Mouse (Mus musculus) liver, postnatal 0 days (tissue): ENCODE measurements around the gene Icmt. TPM values are rescaled to one million over a fixed set of nuclear protein-coding genes. Genes with fewer than 3 reads are reported as not detected.

Source experiments
- ATAC-seq: fragments of 200-750 bp; cut with Nextera tagmentation; 2 replicates; pipeline ENCODE4 v1.8.0; 2017; ENCODE audit warnings: mild to moderate bottlenecking, moderate library complexity
- DNase-seq: peaks from one replicate; pipeline ENCODE4 v3.0.0-alpha.2; 2016
- H3K27ac ChIP-seq: fragments of 300-500 bp; sonication (generic); 2 replicates; pipeline ENCODE4 v1.5.1; 2014; ENCODE audit warnings: antibody characterized with exemption, moderate library complexity, mild to moderate bottlenecking, low read depth
- H3K27me3 ChIP-seq: fragments of 300-500 bp; sonication (generic); 2 replicates; pipeline ENCODE4 v1.6.1; 2014; ENCODE audit warnings: low read length, control low read depth, mixed read lengths; ENCODE audit not compliant: insufficient read depth
- H3K36me3 ChIP-seq: fragments of 300-500 bp; sonication (generic); replicated peaks from 2 replicates; pipeline ENCODE4 v1.6.1; 2014; ENCODE audit warnings: mild to moderate bottlenecking, control low read depth, low read length, moderate library complexity, mixed read lengths; ENCODE audit not compliant: insufficient read depth
- H3K4me1 ChIP-seq: fragments of 300-500 bp; sonication (generic); 2 replicates; pipeline ENCODE4 v1.6.1; 2014; ENCODE audit warnings: antibody characterized with exemption, mild to moderate bottlenecking, control low read depth; ENCODE audit not compliant: insufficient read depth
- H3K4me2 ChIP-seq: fragments of 300-500 bp; sonication (generic); 2 replicates; pipeline ENCODE4 v1.6.1; 2014; ENCODE audit warnings: low read depth, mild to moderate bottlenecking, low read length, moderate library complexity, mixed read lengths
- H3K4me3 ChIP-seq: fragments of 300-500 bp; sonication (generic); 2 replicates; pipeline ENCODE4 v1.5.1; 2014; ENCODE audit warnings: low read depth, low read length
- H3K9ac ChIP-seq: fragments of 300-500 bp; sonication (generic); replicated peaks from 2 replicates; pipeline ENCODE4 v1.6.1; 2014; ENCODE audit warnings: mild to moderate bottlenecking, moderate library complexity
- H3K9me3 ChIP-seq: fragments of 300-500 bp; sonication (generic); 2 replicates; pipeline ENCODE4 v1.6.1; 2016; ENCODE audit warnings: mild to moderate bottlenecking, control low read depth, low read length, mixed read lengths
- CTCF ChIP-seq: sonication (generic); IDR thresholded peaks from 2 replicates; pipeline ENCODE4 v1.5.1; 2016; ENCODE audit warnings: antibody characterized with exemption, low read depth
- EP300 ChIP-seq: IDR thresholded peaks from 2 replicates; pipeline ENCODE4 v1.6.1; 2016; ENCODE audit warnings: antibody characterized with exemption, low read depth, mild to moderate bottlenecking
- WGBS: fragments of 180-500 bp; shearing (Covaris S2); extraction: QIAGEN DNeasy Blood & Tissue Kit; methylation state at CpG from one replicate; pipeline ENCODE4 v1.1.7; 2014; ENCODE audit not compliant: insufficient replicate concordance; 5-methylcytosine and 5-hydroxymethylcytosine counted together
- polyA plus RNA-seq: library from polyadenylated mRNA; unstranded; fragments of >200 nt; fragmentation: Nextera tagmentation; extraction: Ambion mirVana; gene quantifications from 2 replicates; pipeline ENCODE4 v1.2.1, GENCODE M21; 2015

Icmt gene
- polyA plus RNA-seq, 1 experiment from 2014 or later: 6.9 TPM

GRCm38 (mm10) chr4:152355672-152356071 is 58.6 kb downstream of the Icmt start:
- DNase-seq (no peak), ATAC-seq (no peak)
- Histone ChIP-seq H3K27ac (no peak overlapping the region), H3K27me3 (0 out of 2 replicates have a peak, but pooled peaks cover 11% of the 10 kb centered on the region), H3K9me3 (no peaks in the 10 kb centered on the region), H3K4me2 (no peak overlapping the region), H3K4me3 (no peak overlapping the region), H3K36me3 (no peaks in the 10 kb centered on the region), H3K9ac (no peak overlapping the region), H3K4me1 (no peaks in the 10 kb centered on the region)
- WGBS: 74% methylated on average over 7 of the region's 7 CpGs
- no peak for TF ChIP-seq CTCF
- no peak for TF ChIP-seq EP300

Other genes with a start within 250 kb of the Icmt start
- 1.8 and 2.1 TPM in 2 replicates for gene Plekhg5, start 224.7 kb upstream of the Icmt start, polyA plus RNA-seq
- 0.15 TPM in 1 of 2 replicates, not detected in the other for gene Tnfrsf25, start 181.3 kb upstream of the Icmt start, polyA plus RNA-seq
- 1.8 and 2.2 TPM in 2 replicates for gene Espn, start 144.9 kb upstream of the Icmt start, polyA plus RNA-seq
- gene Hes2, start 138.4 kb upstream of the Icmt start, polyA plus RNA-seq: not detected in 2 replicates
- gene Acot7, start 119.1 kb upstream of the Icmt start, polyA plus RNA-seq: 10.7 and 12.0 TPM in 2 replicates
- 0.47 and 0.58 TPM in 2 replicates for gene Gpr153, start 23.0 kb upstream of the Icmt start, polyA plus RNA-seq
- gene Hes3, start 5.6 kb upstream of the Icmt start, polyA plus RNA-seq: not detected in 2 replicates
- 0.13 TPM in 1 of 2 replicates, not detected in the other for gene Rnf207, start 21.8 kb downstream of the Icmt start, polyA plus RNA-seq
- gene Rpl22, start 28.5 kb downstream of the Icmt start, polyA plus RNA-seq: 207 and 213 TPM in 2 replicates
- gene Chd5, start 41.4 kb downstream of the Icmt start, polyA plus RNA-seq: 0.38 TPM in 1 of 2 replicates, not detected in the other
- 0.06 and 0.09 TPM in 2 replicates for gene Nphp4, start 179.5 kb downstream of the Icmt start, polyA plus RNA-seq
- gene Kcnab2, start 180.6 kb downstream of the Icmt start, polyA plus RNA-seq: 4.2 and 6.7 TPM in 2 replicates